7 mouse cellular contexts compared by ENCODE assay signal in the genomic region with DNA sequence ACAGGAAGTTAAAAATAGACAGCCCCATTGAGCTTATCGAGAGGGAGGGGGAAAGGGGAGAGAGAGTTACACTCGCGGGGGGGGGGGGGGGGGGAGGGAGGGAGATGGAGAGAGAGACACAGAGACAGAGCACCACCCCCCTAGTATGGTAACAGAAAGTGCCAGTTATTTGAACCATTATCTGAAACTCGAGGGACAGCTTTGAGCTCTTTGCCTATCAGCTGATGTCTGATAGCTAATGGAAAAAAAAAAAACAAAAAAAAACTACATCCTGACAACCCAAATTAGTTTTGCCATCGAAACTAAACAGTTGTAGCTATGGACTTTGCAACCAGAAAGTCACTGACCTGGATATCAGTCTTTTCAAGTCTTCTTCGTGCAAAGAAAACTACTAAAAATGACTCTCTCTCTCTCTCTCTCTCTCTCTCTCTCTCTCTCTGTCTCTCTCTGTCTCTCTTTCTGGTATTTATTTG. TPM values are rescaled to one million over a fixed set of nuclear protein-coding genes. Genes with fewer than 3 reads are reported as not detected.
A peak's percentile ranks its signal among the peaks of the same experiment; 100 is the strongest.
DNase-seq lines count a peak whose midpoint lies in the region; ATAC-seq and TF ChIP-seq lines count a peak whose summit lies in the region.

A gene (minus strand): TSS at position 4 of the 473 bp plus-strand sequence.

- no peaks in the 10 kb centered on the region for H3K9me3 ChIP-seq in forebrain, embryonic 15.5 days
- no peaks in the 10 kb centered on the region for H3K9me3 ChIP-seq in intestine, embryonic 15.5 days
- H3K9me3 ChIP-seq in midbrain, embryonic 10.5 days (replicated peaks): no peaks in the 10 kb centered on the region

- H3K27me3 ChIP-seq in spleen, adult 2 months (ENCODE audit: control insufficient read depth, insufficient read depth, low read length): no peaks in the 10 kb centered on the region
- no peaks in the 10 kb centered on the region for H3K27me3 ChIP-seq in forebrain, embryonic 15.5 days
- H3K27me3 ChIP-seq in intestine, embryonic 15.5 days (replicated peaks): no peaks in the 10 kb centered on the region
- no peaks in the 10 kb centered on the region; the same call in 1 of the 2 replicates for H3K27me3 ChIP-seq in midbrain, embryonic 10.5 days (ENCODE audit: low read depth, poor library complexity, severe bottlenecking)

- peak within 1 kb of the TSS; percentile 59 for H3K4me2 ChIP-seq in forebrain, embryonic 15.5 days (replicated peaks)
- peak within 1 kb of the TSS; percentile 90 for H3K4me2 ChIP-seq in intestine, embryonic 15.5 days (replicated peaks)

- H3K27ac ChIP-seq in spleen, adult 2 months (ENCODE audit: insufficient read depth, low read length): peak within 1 kb of the TSS; percentile 18; the same call in 1 of the 2 replicates
- no peak within 1 kb of the TSS for H3K27ac ChIP-seq in forebrain, embryonic 15.5 days (replicated peaks)
- peak within 1 kb of the TSS; percentile 59 for H3K27ac ChIP-seq in intestine, embryonic 15.5 days
- peak within 1 kb of the TSS; percentile 78 for H3K27ac ChIP-seq in midbrain, embryonic 10.5 days (replicated peaks)

- WGBS in spleen, adult 2 months: 9% methylated on average over 4 of the region's 6 CpGs
- WGBS in forebrain, embryonic 15.5 days: 24% methylated on average over 3 of the region's 6 CpGs
- 8% methylated on average over 5 of the region's 6 CpGs for WGBS in intestine, embryonic 15.5 days
- WGBS in midbrain, embryonic 10.5 days: 14% methylated on average over 6 of the region's 6 CpGs

- TF ChIP-seq CTCF in spleen, adult 2 months (IDR thresholded peaks at IDR 0.05; ENCODE audit: extremely low read depth, insufficient read depth, insufficient read length, insufficient replicate concordance): no peak

- H3K4me1 ChIP-seq in spleen, adult 2 months (ENCODE audit: control insufficient read depth, insufficient read depth, insufficient read length): no peaks in the 10 kb centered on the region
- H3K4me1 ChIP-seq in forebrain, embryonic 15.5 days: peaks cover 34% of the 10 kb centered on the region
- peaks cover 12% of the 10 kb centered on the region for H3K4me1 ChIP-seq in intestine, embryonic 15.5 days (replicated peaks)
- H3K4me1 ChIP-seq in midbrain, embryonic 10.5 days: peaks cover 52% of the 10 kb centered on the region

- no peak for DNase-seq in spleen, adult 2 months (ENCODE audit: low read depth in 1 of 2, low spot score in 2 of 2)
- no peak for DNase-seq in spleen, adult 18-20 months
- peak; percentile 2 for DNase-seq in midbrain, embryonic 10.5 days (ENCODE audit: low spot score)
- DNase-seq in urinary bladder, postnatal 36 days (ENCODE audit: low spot score in 2 of 2): no peak
- no peak for DNase-seq in right cerebral cortex, postnatal 25 days

- TF ChIP-seq POLR2A in spleen, adult 2 months (IDR thresholded peaks at IDR 0.05; ENCODE audit: low read depth, low read length): no peak

- no peaks in the 10 kb centered on the region for H3K36me3 ChIP-seq in spleen, adult 2 months (ENCODE audit: control insufficient read depth, insufficient read depth, low read length)
- H3K36me3 ChIP-seq in forebrain, embryonic 15.5 days: no peaks in the 10 kb centered on the region
- H3K36me3 ChIP-seq in intestine, embryonic 15.5 days: no peaks in the 10 kb centered on the region
- H3K36me3 ChIP-seq in midbrain, embryonic 10.5 days: no peaks in the 10 kb centered on the region

- peak within 1 kb of the TSS; percentile 28 for H3K9ac ChIP-seq in forebrain, embryonic 15.5 days (replicated peaks)
- peak within 1 kb of the TSS; percentile 54 for H3K9ac ChIP-seq in intestine, embryonic 15.5 days

- peak within 1 kb of the TSS; percentile 49 for H3K4me3 ChIP-seq in spleen, adult 2 months (ENCODE audit: extremely low read depth, insufficient read depth, insufficient read length)
- peak within 1 kb of the TSS; percentile 36 for H3K4me3 ChIP-seq in forebrain, embryonic 15.5 days
- H3K4me3 ChIP-seq in intestine, embryonic 15.5 days (replicated peaks): peak within 1 kb of the TSS; percentile 48
- H3K4me3 ChIP-seq in midbrain, embryonic 10.5 days: peak within 1 kb of the TSS; percentile 56

- ATAC-seq in forebrain, embryonic 15.5 days (replicated peaks): no peak
- no peak; the same call in 1 of the 2 replicates for ATAC-seq in intestine, embryonic 15.5 days

RNA-seq across cellular contexts. Expression of the gene that starts here (rescaled TPM):
- 0.77 and 0.99 TPM in 2 replicates for polyA plus RNA-seq in spleen, adult 2 months (2012; rRNA removed)
- polyA plus RNA-seq in forebrain, embryonic 15.5 days (2015; fragmentation: Nextera tagmentation; extraction: Ambion mirVana): 5.2 and 8.2 TPM in 2 replicates
- polyA plus RNA-seq in intestine, embryonic 15.5 days (2015; fragmentation: Nextera tagmentation; extraction: Ambion mirVana): 5.6 and 7.1 TPM in 2 replicates
- polyA plus RNA-seq in midbrain, embryonic 10.5 days (2016; fragmentation: Nextera tagmentation; extraction: Ambion mirVana): 3.5 and 4.3 TPM in 2 replicates
